Mouse (Mus musculus) embryonic facial prominence, embryonic 11.5 days (tissue): ENCODE data around the gene Nr1i2. TPM values are rescaled to one million over a fixed set of nuclear protein-coding genes. Genes with fewer than 3 reads are reported as not detected.
"Not testable (repeated sequence)": the region's sequence is repeated elsewhere in the genome, so short reads cannot be mapped to it uniquely, and the experiment has no call there.

Experiments used
- ATAC-seq: fragments of 200-750 bp; cut with Nextera tagmentation; replicated peaks from 2 replicates; pipeline ENCODE4 v1.8.0; 2017; ENCODE audit warnings: low read depth; ENCODE audit not compliant: insufficient number of reproducible peaks, low FRiP score, low TSS enrichment
- DNase-seq: peaks from one replicate; pipeline ENCODE4 v3.0.0-alpha.2; 2015; ENCODE audit warnings: low spot score
- H3K27ac ChIP-seq: fragments of 300-500 bp; sonication (generic); replicated peaks from 2 replicates; pipeline ENCODE4 v1.5.1; 2014; ENCODE audit warnings: mild to moderate bottlenecking, low read depth, low read length, control low read depth
- H3K27me3 ChIP-seq: fragments of 300-500 bp; sonication (generic); 2 replicates; pipeline ENCODE4 v1.6.1; 2014; ENCODE audit warnings: mild to moderate bottlenecking, low read length, moderate library complexity, mixed read lengths; ENCODE audit not compliant: control insufficient read depth, insufficient read depth
- H3K36me3 ChIP-seq: fragments of 300-500 bp; sonication (generic); replicated peaks from 2 replicates; pipeline ENCODE4 v1.6.1; 2014; ENCODE audit warnings: low read depth, mild to moderate bottlenecking, low read length, moderate library complexity, mixed read lengths; ENCODE audit not compliant: control insufficient read depth, insufficient read depth
- H3K4me1 ChIP-seq: fragments of 300-500 bp; sonication (generic); 2 replicates; pipeline ENCODE4 v1.6.1; 2014; ENCODE audit warnings: low read length, mixed read lengths; ENCODE audit not compliant: control insufficient read depth, insufficient read depth
- H3K4me2 ChIP-seq: fragments of 300-500 bp; sonication (generic); 2 replicates; pipeline ENCODE4 v1.6.1; 2014; ENCODE audit warnings: low read depth, mild to moderate bottlenecking, control low read depth, low read length, moderate library complexity
- H3K4me3 ChIP-seq: fragments of 300-500 bp; sonication (generic); 2 replicates; pipeline ENCODE4 v1.5.1; 2014; ENCODE audit warnings: low read depth, low read length, control low read depth
- H3K9ac ChIP-seq: fragments of 300-500 bp; sonication (generic); replicated peaks from 2 replicates; pipeline ENCODE4 v1.6.1; 2014; ENCODE audit warnings: mild to moderate bottlenecking, control low read depth, low read length
- H3K9me3 ChIP-seq: fragments of 300-500 bp; sonication (generic); replicated peaks from 2 replicates; pipeline ENCODE4 v1.6.1; 2016; ENCODE audit warnings: mild to moderate bottlenecking, low read length, inconsistent platforms, mixed read lengths; ENCODE audit not compliant: control insufficient read depth
- WGBS: fragments of 180-500 bp; shearing (Covaris S2); extraction: QIAGEN DNeasy Blood & Tissue Kit; methylation state at CpG from one replicate; pipeline ENCODE4 v1.1.7; 2014; 5-methylcytosine and 5-hydroxymethylcytosine counted together
- polyA plus RNA-seq: library from polyadenylated mRNA; unstranded; fragments of >200 nt; fragmentation: Nextera tagmentation; extraction: Ambion mirVana; gene quantifications from 2 replicates; pipeline ENCODE4 v1.2.1, GENCODE M21; 2014

Gene Nr1i2
- not detected in 2 replicates for polyA plus RNA-seq

- Histone ChIP-seq H3K9ac (no peak within 1 kb of the TSS), H3K4me1 (no peaks in the 10 kb centered on the region), H3K27me3 (no peaks in the 10 kb centered on the region), H3K36me3 (no peaks in the 10 kb centered on the region), H3K4me3 (no peak within 1 kb of the TSS), H3K4me2 (no peak within 1 kb of the TSS), H3K9me3 (no peaks in the 10 kb centered on the region), H3K27ac (no peak within 1 kb of the TSS)
- DNase-seq (no peak), ATAC-seq (no peak)
- 66% methylated on average over 7 of the region's 7 CpGs for WGBS
Observed at GRCm38 (mm10) chr16:38294685-38295348, at the start of gene Nr1i2. TSS of gene Nr1i2 (minus strand) at chr16:38294824.

- Histone ChIP-seq H3K27me3 (no peaks in the 10 kb centered on the region), H3K4me1 (no peaks in the 10 kb centered on the region), H3K4me2 (peak within 1 kb of the TSS; percentile 54), H3K36me3 (no peaks in the 10 kb centered on the region), H3K9me3 (no peaks in the 10 kb centered on the region), H3K27ac (no peak within 1 kb of the TSS), H3K4me3 (peak within 1 kb of the TSS; percentile 15), H3K9ac (peak within 1 kb of the TSS; percentile 4)
- ATAC-seq (peak; percentile 90), DNase-seq (peak; percentile 92)
- WGBS, result 10% methylated on average over 30 of the region's 30 CpGs
Observed at GRCm38 (mm10) chr16:38341396-38342324, 47.0 kb upstream of the Nr1i2 start, which contains the start of gene Maats1. TSS of gene Maats1 (minus strand) at chr16:38342143.

GRCm38 (mm10) chr16:38338077-38338476 is 43.5 kb upstream of the Nr1i2 start:
- H3K27me3 ChIP-seq, H3K36me3 ChIP-seq, H3K4me2 ChIP-seq, ATAC-seq, H3K27ac ChIP-seq, H3K4me1 ChIP-seq, H3K4me3 ChIP-seq, H3K9me3 ChIP-seq, H3K9ac ChIP-seq, DNase-seq: not testable (repeated sequence)
- WGBS, result 82% methylated on average over 4 of the region's 4 CpGs

- ATAC-seq, result no peak
- Histone ChIP-seq H3K9me3 (no peaks in the 10 kb centered on the region), H3K4me3 (no peak overlapping the region), H3K27ac (no peak overlapping the region), H3K4me2 (no peak overlapping the region), H3K4me1 (no peaks in the 10 kb centered on the region), H3K36me3 (no peaks in the 10 kb centered on the region), H3K27me3 (no peaks in the 10 kb centered on the region), H3K9ac (no peak overlapping the region)
- no peak for DNase-seq
- WGBS, result 39% methylated on average over 6 of the region's 6 CpGs
Observed at GRCm38 (mm10) chr16:38334431-38334830, 39.8 kb upstream of the Nr1i2 start.

GRCm38 (mm10) chr16:38329340-38329739 is 34.7 kb upstream of the Nr1i2 start:
- Histone ChIP-seq H3K4me1 (no peaks in the 10 kb centered on the region), H3K36me3 (no peaks in the 10 kb centered on the region), H3K9me3 (no peaks in the 10 kb centered on the region), H3K27me3 (no peaks in the 10 kb centered on the region), H3K9ac (no peak overlapping the region), H3K4me2 (no peak overlapping the region), H3K4me3 (no peak overlapping the region), H3K27ac (no peak overlapping the region)
- DNase-seq, result no peak
- ATAC-seq, result no peak
- WGBS, result 84% methylated on average over 3 of the region's 3 CpGs

- no peaks in the 10 kb centered on the region for H3K9me3 ChIP-seq
- H3K27ac ChIP-seq, result no peak overlapping the region
- no peak for DNase-seq
- no peak overlapping the region for H3K9ac ChIP-seq
- H3K4me2 ChIP-seq, result no peak overlapping the region
- no peaks in the 10 kb centered on the region for H3K4me1 ChIP-seq
- ATAC-seq, result no peak
- H3K27me3 ChIP-seq, result no peaks in the 10 kb centered on the region
- H3K4me3 ChIP-seq, result no peak overlapping the region
- 84% methylated on average over 11 of the region's 11 CpGs for WGBS
- H3K36me3 ChIP-seq, result no peaks in the 10 kb centered on the region
Observed at GRCm38 (mm10) chr16:38326778-38327397, 32.3 kb upstream of the Nr1i2 start.

- no peak overlapping the region for H3K4me3 ChIP-seq
- ATAC-seq (no peak), DNase-seq (no peak)
- no peaks in the 10 kb centered on the region for H3K36me3 ChIP-seq
- no peaks in the 10 kb centered on the region for H3K27me3 ChIP-seq
- no peak overlapping the region for H3K27ac ChIP-seq
- no peaks in the 10 kb centered on the region for H3K9me3 ChIP-seq
- H3K4me2 ChIP-seq, result no peak overlapping the region
- 88% methylated on average over 15 of the region's 15 CpGs for whole genome bisulfite sequencing
- no peak overlapping the region for H3K9ac ChIP-seq
- H3K4me1 ChIP-seq, result no peaks in the 10 kb centered on the region
Observed at GRCm38 (mm10) chr16:38324311-38324710, 29.7 kb upstream of the Nr1i2 start.
